Mouse (Mus musculus) cortical plate, adult 2 months (tissue): ENCODE data around the gene Eif4h.

Experiments
- CTCF ChIP-seq: fragments of 200-500 bp; IDR thresholded peaks from 2 replicates; pipeline ENCODE4 v1.5.1; 2011; ENCODE audit warnings: mild to moderate bottlenecking, control low read depth, low read length; ENCODE audit not compliant: insufficient read depth; ENCODE audit errors: extremely low read depth
- POLR2A ChIP-seq: fragments of 200-500 bp; IDR thresholded peaks from 2 replicates; pipeline ENCODE4 v1.6.1; 2011; ENCODE audit warnings: mild to moderate bottlenecking, low read length, control low read depth; ENCODE audit not compliant: insufficient read depth; ENCODE audit errors: extremely low read depth

DNA sequence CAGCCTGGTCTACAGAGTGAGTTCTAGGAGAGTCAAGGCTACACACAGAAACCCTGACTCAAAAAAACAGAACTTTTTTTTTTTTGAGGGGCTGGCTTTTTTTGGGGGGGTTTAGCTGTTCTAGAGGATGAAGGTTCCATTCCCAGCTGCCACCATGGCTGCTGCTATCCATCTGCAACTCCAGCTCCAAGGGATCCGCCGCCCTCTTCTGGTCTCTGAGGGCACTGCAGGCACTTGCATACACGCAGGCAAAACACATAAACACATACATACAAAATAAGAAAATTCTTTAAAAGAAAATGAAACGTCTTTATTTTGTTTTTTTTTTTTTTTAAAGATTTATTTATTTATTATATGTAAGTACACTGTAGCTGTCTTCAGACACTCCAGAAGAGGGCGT lies 11.6 kb upstream of the Eif4h start:
- TF ChIP-seq POLR2A (no peak), CTCF (0 out of 2 replicates have a peak, but pooled peaks have one; percentile 28)
